Mouse (Mus musculus) stomach, embryonic 16.5 days (tissue): ENCODE results near the gene Efna2. TPM values are rescaled to one million over a fixed set of nuclear protein-coding genes. Genes with fewer than 3 reads are reported as not detected.

ENCODE experiments used
- ATAC-seq: fragments of 200-750 bp; cut with Nextera tagmentation; 2 replicates; pipeline ENCODE4 v1.8.0; 2017; ENCODE audit warnings: moderate number of reproducible peaks, moderate TSS enrichment; ENCODE audit not compliant: insufficient read depth, low FRiP score
- H3K27ac ChIP-seq: fragments of 300-500 bp; sonication (generic); 2 replicates; pipeline ENCODE4 v1.5.1; 2014; ENCODE audit warnings: low read length
- H3K27me3 ChIP-seq: fragments of 300-500 bp; sonication (generic); 2 replicates; pipeline ENCODE4 v1.6.1; 2014; ENCODE audit warnings: low read length, control low read depth, mixed read lengths; ENCODE audit not compliant: control insufficient read depth, insufficient read depth
- H3K36me3 ChIP-seq: fragments of 300-500 bp; sonication (generic); 2 replicates; pipeline ENCODE4 v1.6.1; 2014; ENCODE audit warnings: low read length; ENCODE audit not compliant: control insufficient read depth, insufficient read depth
- H3K4me1 ChIP-seq: fragments of 300-500 bp; sonication (generic); 2 replicates; pipeline ENCODE4 v1.6.1; 2014; ENCODE audit warnings: low read length, control low read depth, mixed read lengths; ENCODE audit not compliant: control insufficient read depth, insufficient read depth
- H3K4me2 ChIP-seq: fragments of 300-500 bp; sonication (generic); 2 replicates; pipeline ENCODE4 v1.6.1; 2014; ENCODE audit warnings: low read depth, low read length, mixed read lengths
- H3K4me3 ChIP-seq: fragments of 300-500 bp; sonication (generic); replicated peaks from 2 replicates; pipeline ENCODE4 v1.5.1; 2014; ENCODE audit warnings: mild to moderate bottlenecking, low read length
- H3K9ac ChIP-seq: fragments of 300-500 bp; sonication (generic); 2 replicates; pipeline ENCODE4 v1.6.1; 2014; ENCODE audit warnings: low read length
- H3K9me3 ChIP-seq: fragments of 300-500 bp; sonication (generic); replicated peaks from 2 replicates; pipeline ENCODE4 v1.6.1; 2016; ENCODE audit warnings: low read length, control low read depth; ENCODE audit not compliant: control insufficient read depth
- WGBS: fragments of 180-500 bp; shearing (Covaris S2); extraction: QIAGEN DNeasy Blood & Tissue Kit; methylation state at CpG from one replicate; pipeline ENCODE4 v1.1.7; 2014; 5-methylcytosine and 5-hydroxymethylcytosine counted together
- polyA plus RNA-seq: library from polyadenylated mRNA; unstranded; fragments of >200 nt; fragmentation: Nextera tagmentation; extraction: Ambion mirVana; gene quantifications from 2 replicates; pipeline ENCODE4 v1.2.1, GENCODE M21; 2015

Gene Efna2
- polyA plus RNA-seq, 1 experiment from 2014 or later = 10.5 TPM

- H3K4me1 ChIP-seq = peaks cover 10% of the 10 kb centered on the region
- no peak for ATAC-seq
- H3K36me3 ChIP-seq = peaks cover 14% of the 10 kb centered on the region; the same call in 1 of the 2 replicates
- 53% methylated on average over 2 of the region's 2 CpGs for WGBS
- H3K4me3 ChIP-seq = no peak overlapping the region
- no peak overlapping the region for H3K27ac ChIP-seq
- H3K27me3 ChIP-seq = no peaks in the 10 kb centered on the region
- no peak overlapping the region for H3K4me2 ChIP-seq
- no peaks in the 10 kb centered on the region for H3K9me3 ChIP-seq
- H3K9ac ChIP-seq = no peak overlapping the region
Measured at GRCm38 (mm10) chr10:80174705-80175104, 4.6 kb upstream of the Efna2 start.

GRCm38 (mm10) chr10:80175536-80176269 lies 3.6 kb upstream of the Efna2 start:
- Histone ChIP-seq H3K27me3 (no peaks in the 10 kb centered on the region), H3K4me1 (peaks cover 20% of the 10 kb centered on the region), H3K4me2 (no peak overlapping the region), H3K36me3 (peaks cover 9% of the 10 kb centered on the region; the same call in 1 of the 2 replicates), H3K4me3 (no peak overlapping the region), H3K27ac (no peak overlapping the region), H3K9ac (no peak overlapping the region), H3K9me3 (no peaks in the 10 kb centered on the region)
- ATAC-seq = no peak
- 22% methylated on average over 4 of the region's 4 CpGs for WGBS

GRCm38 (mm10) chr10:80176270-80176834 lies 2.9 kb upstream of the Efna2 start:
- no peak overlapping the region for H3K27ac ChIP-seq
- no peaks in the 10 kb centered on the region for H3K9me3 ChIP-seq
- H3K4me2 ChIP-seq = no peak overlapping the region
- 84% methylated on average over 5 of the region's 5 CpGs for WGBS
- no peak overlapping the region for H3K4me3 ChIP-seq
- no peaks in the 10 kb centered on the region for H3K27me3 ChIP-seq
- peaks cover 3% of the 10 kb centered on the region; the same call in 1 of the 2 replicates for H3K36me3 ChIP-seq
- ATAC-seq = no peak
- H3K4me1 ChIP-seq = peaks cover 24% of the 10 kb centered on the region
- H3K9ac ChIP-seq = no peak overlapping the region

- Histone ChIP-seq H3K4me3 (no peak overlapping the region), H3K4me1 (peaks cover 14% of the 10 kb centered on the region; the same call in 1 of the 2 replicates), H3K27ac (no peak overlapping the region), H3K27me3 (no peaks in the 10 kb centered on the region), H3K9ac (no peak overlapping the region), H3K4me2 (no peak overlapping the region), H3K36me3 (no peaks in the 10 kb centered on the region), H3K9me3 (no peaks in the 10 kb centered on the region)
- no peak for ATAC-seq
- WGBS = 71% methylated on average over 7 of the region's 7 CpGs
Measured at GRCm38 (mm10) chr10:80177441-80178279, 1.6 kb upstream of the Efna2 start.

- no peak for ATAC-seq
Measured at GRCm38 (mm10) chr10:80180288-80180687, 1.0 kb downstream of the Efna2 start.

GRCm38 (mm10) chr10:80180823-80181222 lies 1.5 kb downstream of the Efna2 start:
- Histone ChIP-seq H3K27me3 (no peaks in the 10 kb centered on the region), H3K4me2 (peak overlapping the region; percentile 75), H3K9ac (peak overlapping the region; percentile 90; the same call in 1 of the 2 replicates), H3K9me3 (no peaks in the 10 kb centered on the region), H3K4me1 (peaks cover 14% of the 10 kb centered on the region; the same call in 1 of the 2 replicates), H3K27ac (no peak overlapping the region), H3K4me3 (peak overlapping the region; percentile 64), H3K36me3 (no peaks in the 10 kb centered on the region)
- WGBS = 53% methylated on average over 5 of the region's 5 CpGs
- ATAC-seq = no peak

More at GRCm38 (mm10) chr10:80180288-80180687, 1.0 kb downstream of the Efna2 start:
- H3K9ac ChIP-seq = peak overlapping the region; percentile 90
- no peaks in the 10 kb centered on the region for H3K27me3 ChIP-seq
- no peaks in the 10 kb centered on the region for H3K36me3 ChIP-seq
- no peaks in the 10 kb centered on the region for H3K9me3 ChIP-seq
- no peak overlapping the region for H3K27ac ChIP-seq
- H3K4me1 ChIP-seq = peaks cover 14% of the 10 kb centered on the region; the same call in 1 of the 2 replicates
- H3K4me2 ChIP-seq = peak overlapping the region; percentile 75
- 37% methylated on average over 6 of the region's 6 CpGs for WGBS
- H3K4me3 ChIP-seq = peak overlapping the region; percentile 64

GRCm38 (mm10) chr10:80182547-80182946 lies 3.3 kb downstream of the Efna2 start:
- Histone ChIP-seq H3K9me3 (no peaks in the 10 kb centered on the region), H3K4me3 (no peak overlapping the region), H3K9ac (no peak overlapping the region), H3K4me1 (0 out of 2 replicates have a peak, but pooled peaks cover 14% of the 10 kb centered on the region), H3K4me2 (no peak overlapping the region), H3K36me3 (no peaks in the 10 kb centered on the region), H3K27me3 (no peaks in the 10 kb centered on the region), H3K27ac (no peak overlapping the region)
- ATAC-seq = no peak
- 89% methylated on average over 7 of the region's 7 CpGs for WGBS

GRCm38 (mm10) chr10:80186649-80187048 lies 7.4 kb downstream of the Efna2 start:
- peaks cover 3% of the 10 kb centered on the region; the same call in 1 of the 2 replicates for H3K4me1 ChIP-seq
- ATAC-seq = no peak
- WGBS = 45% methylated on average over 27 of the region's 27 CpGs
- H3K27ac ChIP-seq = no peak overlapping the region
- no peak overlapping the region for H3K4me3 ChIP-seq
- no peaks in the 10 kb centered on the region for H3K9me3 ChIP-seq
- no peak overlapping the region for H3K9ac ChIP-seq
- no peak overlapping the region for H3K4me2 ChIP-seq
- peaks cover 21% of the 10 kb centered on the region for H3K27me3 ChIP-seq
- H3K36me3 ChIP-seq = no peaks in the 10 kb centered on the region
